Mouse (Mus musculus) bone marrow, adult 2 months (tissue): ENCODE data around the gene Mrps34.

Experiments
- CTCF ChIP-seq: fragments of 200-500 bp; IDR thresholded peaks from 2 replicates; pipeline ENCODE4 v1.5.1; 2011; ENCODE audit warnings: low read length, control low read depth; ENCODE audit not compliant: control insufficient read depth, insufficient read depth
- POLR2A ChIP-seq: fragments of 200-500 bp; IDR thresholded peaks from 2 replicates; pipeline ENCODE4 v1.6.1; 2011; ENCODE audit warnings: low read depth, mild to moderate bottlenecking, control low read depth, low read length, borderline replicate concordance; ENCODE audit not compliant: control insufficient read depth

DNA sequence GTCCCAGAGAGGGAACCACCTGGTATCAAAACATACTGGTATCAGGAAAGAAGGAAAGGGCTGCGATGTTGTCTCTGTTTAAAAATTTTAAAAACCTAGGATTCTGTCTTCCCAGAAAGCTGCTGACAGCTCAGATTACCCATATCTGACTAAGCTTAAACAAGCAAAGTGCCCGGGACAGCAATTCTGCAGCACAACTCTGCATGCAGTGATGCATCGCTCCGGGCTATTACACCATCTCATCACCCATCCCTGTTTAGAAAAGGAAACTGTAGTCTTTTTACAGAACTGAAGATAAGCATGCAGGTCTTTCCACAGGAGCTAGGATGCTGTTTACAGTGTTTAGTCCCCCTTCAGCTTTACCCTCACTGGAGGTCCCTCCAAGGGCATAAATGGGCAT, 40.0 kb downstream of the Mrps34 start:
- no peak for TF ChIP-seq POLR2A
- no peak for TF ChIP-seq CTCF
